Mouse (Mus musculus) left cerebral cortex, adult 9 months (tissue): ENCODE data around the gene Tnfsf13.

ENCODE experiments used
- DNase-seq, 2 experiments: peaks; one replicate each; pipeline ENCODE4 v3.0.0; 2022; ENCODE audit warnings: low spot score in 2 of 2

Gene Tnfsf13

DNA sequence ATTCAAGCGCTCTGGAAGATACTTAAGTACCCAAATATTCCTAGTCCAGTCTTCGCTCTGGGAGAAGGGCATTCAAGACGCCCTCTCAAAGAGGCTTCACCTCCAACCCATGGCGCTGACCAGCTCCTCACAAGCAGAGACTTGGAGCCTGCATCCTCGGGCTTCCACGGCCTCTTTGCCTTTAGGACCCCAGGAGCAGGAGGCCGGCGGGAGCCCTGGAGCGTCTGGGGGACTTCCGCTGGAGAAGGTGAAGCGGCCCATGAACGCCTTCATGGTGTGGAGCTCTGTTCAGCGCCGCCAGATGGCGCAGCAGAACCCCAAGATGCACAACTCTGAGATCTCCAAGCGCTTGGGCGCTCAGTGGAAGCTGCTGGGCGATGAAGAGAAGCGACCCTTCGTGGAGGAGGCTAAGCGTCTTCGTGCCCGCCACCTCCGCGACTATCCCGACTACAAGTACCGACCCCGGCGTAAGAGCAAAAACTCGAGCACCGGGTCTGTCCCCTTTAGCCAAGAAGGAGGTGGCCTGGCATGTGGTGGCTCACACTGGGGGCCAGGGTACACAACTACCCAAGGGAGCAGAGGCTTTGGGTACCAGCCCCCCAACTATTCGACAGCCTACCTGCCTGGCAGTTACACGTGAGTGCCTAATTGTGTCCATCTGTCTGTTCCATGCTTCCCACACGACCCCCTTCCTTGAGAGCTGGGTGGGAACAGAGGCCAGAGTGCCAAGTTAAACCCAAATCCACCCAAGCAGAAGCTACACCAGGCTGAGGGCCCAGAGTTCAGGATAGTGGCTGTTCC is 30.1 kb downstream of the Tnfsf13 start, which contains the start of gene Sox15:
Sox15 (plus strand) TSS at position 51 of the 801 bp plus-strand sequence.
- peak in 1 of 2 experiments; percentile 74 for DNase-seq

GRCm38 (mm10) chr11:69654760-69655159 is 30.8 kb downstream of the Tnfsf13 start:
- DNase-seq = no peak

GRCm38 (mm10) chr11:69653399-69653798 is 32.2 kb downstream of the Tnfsf13 start:
- no peak for DNase-seq

DNA sequence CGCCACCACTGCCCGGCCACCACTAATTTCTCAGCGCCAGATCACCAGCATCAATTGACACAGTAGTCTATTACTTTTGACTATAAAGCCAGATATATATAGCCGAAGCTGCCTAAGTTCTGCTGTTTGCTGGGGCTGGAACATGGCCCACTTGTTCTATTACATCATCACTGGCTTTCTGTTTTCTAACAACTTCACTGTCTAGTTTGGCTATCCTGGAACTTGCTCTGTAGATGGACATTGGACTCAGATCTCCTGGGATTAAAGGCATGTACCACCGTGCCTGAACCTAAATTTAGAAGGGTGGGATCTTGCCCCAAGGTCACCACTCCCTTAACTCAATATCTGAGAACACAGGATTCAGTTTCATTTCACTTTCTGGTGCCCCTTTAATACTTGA is 39.7 kb downstream of the Tnfsf13 start:
- no peak for DNase-seq

- DNase-seq = no peak
Observed at GRCm38 (mm10) chr11:69635471-69635870, 50.1 kb downstream of the Tnfsf13 start.

DNA sequence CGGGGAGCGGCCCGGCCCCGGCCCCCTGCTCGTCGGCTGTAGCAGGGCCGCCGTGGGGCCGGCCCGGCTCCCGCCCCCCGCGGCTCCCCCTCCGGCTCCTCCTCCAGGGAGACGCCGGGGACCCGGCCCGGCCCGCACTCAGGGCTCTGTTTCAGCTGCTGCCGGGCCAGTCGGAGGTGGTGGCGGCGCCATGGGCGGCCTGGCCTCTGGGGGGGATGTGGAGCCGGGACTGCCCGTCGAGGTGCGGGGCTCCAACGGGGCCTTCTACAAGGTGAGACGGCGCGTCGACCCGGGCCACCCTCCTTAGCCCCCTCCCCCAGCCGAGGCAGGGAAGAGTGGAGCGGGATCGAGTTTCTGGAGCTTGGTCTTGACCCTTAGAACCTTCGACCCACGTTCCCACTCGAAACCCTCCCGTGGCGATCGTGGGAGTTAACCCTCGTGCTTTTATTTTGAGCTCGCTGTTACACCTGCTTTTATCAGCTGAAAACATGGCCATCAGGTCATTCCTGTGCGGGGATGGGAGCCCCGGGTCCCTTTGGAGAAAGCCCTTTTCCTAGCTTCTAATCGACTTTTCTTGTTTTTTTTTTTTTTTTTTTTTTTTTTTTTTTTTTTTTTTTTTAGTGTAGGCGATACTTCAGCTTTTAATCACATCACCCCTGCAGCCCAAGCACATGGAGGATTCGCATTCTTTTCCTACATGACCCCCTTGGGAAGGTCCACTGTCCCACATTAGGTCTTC is 52.3 kb downstream of the Tnfsf13 start:
- DNase-seq = no peak
